Mouse (Mus musculus): ENCODE data around the gene Asb2. TPM values are rescaled to one million over a fixed set of nuclear protein-coding genes. Genes with fewer than 3 reads are reported as not detected.

Gene Asb2
- total RNA-seq, 2 experiments from 2014 or later, result 128 to 151 TPM

DNA sequence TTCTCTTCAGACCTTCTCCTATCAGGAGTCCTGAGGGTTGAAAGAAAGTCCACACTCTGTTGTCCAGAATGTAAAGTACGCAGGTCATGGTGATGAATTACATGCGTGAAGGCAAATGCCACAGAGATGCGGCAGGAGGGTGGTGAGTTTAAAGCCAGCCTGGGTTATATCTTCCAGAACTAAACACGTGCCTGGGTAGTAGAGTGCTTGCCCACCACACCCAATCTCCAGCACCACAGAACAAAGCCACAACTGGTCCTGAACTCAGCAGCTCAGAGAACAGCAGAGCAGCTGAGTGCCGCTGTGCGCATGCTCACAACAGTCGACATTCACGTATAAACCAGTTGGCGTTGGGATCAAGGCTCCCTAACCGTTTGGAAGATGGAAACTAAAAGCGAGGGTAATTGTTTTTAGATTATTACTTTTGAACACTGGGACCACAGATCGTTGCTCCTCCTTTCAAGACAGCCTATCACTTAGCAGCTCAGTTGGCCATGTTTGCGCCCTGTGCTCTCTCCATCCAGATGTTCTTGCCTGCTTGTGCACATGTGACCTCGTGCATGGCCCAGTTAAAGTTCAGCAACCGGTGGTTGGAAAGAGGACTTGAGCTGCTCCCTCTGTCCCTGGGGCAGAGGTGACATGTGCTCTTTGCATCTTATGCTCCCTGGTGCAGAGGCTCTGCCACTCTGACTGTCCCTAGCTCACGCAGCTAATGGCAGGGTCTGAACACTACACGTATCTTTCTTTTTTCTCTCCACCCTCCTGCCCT lies 5.9 kb upstream of the Asb2 start:
- DNase-seq (ENCODE audit: low spot score in 2 of 2), result no peak

DNA sequence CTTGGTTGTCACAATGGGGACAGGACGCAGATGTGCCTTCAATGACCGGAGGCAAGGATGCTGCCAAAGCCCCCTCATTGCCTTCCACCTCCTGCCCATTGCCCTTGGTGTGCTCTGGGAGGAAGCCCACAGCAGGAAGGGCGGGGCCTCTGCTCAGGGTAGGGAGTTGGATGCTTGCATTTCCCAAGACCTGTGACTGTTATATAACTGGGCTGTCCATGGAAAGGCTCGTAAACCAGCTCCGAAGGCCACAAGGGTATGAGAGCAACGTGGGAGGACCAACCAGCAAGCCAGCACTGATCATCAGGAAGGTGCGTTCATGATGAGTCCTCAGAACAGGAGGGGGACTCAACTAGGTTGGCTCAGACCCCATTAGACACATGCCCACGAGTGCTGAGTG lies 5.0 kb upstream of the Asb2 start:
- DNase-seq (ENCODE audit: low spot score in 2 of 2), result no peak

DNA sequence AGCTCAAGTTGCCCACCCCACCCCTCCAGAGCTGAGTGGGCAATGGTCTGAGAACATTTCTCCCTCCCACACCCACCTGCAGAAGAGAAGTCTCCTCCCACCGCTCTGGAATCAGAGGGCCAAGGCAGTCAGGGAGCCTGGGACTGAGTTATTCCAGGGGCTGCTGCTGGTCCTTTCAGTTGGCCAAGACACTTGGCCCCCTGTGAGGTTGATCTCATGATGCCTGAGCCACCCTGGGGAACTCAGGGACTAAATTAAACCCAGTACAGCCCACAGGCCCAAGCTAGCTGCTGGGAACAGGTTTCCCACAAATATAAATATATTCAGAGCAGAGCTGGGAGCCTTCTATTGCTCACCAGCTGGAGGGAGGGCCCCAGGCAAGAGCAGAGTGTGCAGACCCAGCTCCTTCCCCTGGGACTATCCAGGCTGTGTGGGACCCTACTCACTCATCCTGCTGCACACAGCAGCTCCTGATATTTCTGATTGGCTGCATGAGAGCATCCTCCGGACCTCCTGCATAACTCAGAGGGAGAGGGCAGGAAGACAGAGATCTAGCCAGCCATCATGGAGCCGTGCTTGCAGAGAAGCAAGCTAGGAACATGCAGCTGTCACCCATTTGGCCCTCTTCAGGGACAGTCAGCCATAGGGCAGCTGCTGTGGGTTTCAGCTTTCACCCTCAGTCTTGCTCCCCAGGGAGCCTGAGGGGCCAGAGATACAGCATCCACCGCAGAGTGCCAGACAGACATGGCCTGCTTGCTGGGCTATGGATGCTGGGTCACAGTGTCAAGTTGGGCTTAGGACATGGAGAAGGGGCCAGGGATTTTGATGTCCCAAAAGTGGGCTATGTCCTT lies 3.4 kb upstream of the Asb2 start:
- peak in 1 of 2 experiments; percentile 62 for DNase-seq (ENCODE audit: low spot score in 2 of 2)

DNA sequence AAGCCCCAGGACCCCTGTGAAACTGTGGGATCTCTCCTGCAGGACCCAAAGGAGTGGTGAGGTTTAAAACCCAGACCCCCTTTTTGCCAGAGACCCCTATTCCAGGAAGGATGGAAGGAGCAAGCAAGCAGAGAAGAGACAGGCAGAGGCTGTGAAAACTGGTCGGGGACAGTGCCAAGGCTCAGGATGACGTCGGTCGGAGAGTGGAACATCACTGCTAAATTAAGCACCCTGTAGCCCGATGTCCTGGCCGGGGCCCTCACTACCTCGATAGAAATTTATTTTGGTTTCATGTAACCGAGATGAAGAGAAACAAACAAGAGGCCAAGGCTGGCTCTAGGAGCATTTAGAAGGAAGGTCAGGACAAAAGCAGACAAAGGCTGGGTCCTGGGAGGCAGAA lies 2.4 kb upstream of the Asb2 start:
- no peak for DNase-seq (ENCODE audit: low spot score in 2 of 2)

DNA sequence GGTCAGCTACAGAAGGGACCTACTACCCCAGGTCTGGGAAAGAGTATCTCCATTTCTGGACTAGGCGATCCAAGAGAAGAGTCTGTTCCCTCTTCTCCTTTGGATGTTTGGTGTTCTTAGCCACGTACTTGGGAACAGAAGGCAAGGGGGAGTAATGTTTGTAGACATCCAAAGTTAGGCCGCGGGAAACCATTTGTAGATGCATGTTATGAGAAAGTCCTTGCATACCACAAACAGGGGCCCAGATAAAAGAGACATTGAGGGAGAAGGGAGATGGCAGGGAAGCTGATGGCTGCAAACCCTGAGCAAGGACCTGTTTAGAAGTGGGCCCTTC lies 581 bp upstream of the Asb2 start:
- DNase-seq (ENCODE audit: low spot score in 2 of 2), result no peak

DNA sequence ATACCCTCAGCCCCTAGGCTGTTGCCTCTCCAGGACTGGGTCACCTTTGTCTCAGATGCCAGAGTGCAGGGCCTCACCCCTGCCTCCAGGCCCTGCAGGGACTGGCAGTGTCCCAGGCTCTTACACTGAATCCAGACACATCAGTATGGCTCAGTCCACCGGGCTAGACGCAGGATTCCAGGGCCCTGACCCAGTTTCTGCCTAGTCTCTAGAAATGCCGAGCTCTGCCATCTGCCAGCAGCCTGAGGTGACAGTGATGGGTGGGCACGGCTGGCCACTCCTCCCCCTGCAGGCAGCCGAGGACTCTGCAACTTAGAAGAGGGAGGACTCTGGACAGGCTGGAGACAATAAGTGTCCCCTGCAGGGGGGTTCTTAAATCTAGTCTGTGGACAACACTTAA lies 2.3 kb downstream of the Asb2 start:
- DNase-seq (ENCODE audit: low spot score in 2 of 2), result peak; percentile 29 to 62

DNA sequence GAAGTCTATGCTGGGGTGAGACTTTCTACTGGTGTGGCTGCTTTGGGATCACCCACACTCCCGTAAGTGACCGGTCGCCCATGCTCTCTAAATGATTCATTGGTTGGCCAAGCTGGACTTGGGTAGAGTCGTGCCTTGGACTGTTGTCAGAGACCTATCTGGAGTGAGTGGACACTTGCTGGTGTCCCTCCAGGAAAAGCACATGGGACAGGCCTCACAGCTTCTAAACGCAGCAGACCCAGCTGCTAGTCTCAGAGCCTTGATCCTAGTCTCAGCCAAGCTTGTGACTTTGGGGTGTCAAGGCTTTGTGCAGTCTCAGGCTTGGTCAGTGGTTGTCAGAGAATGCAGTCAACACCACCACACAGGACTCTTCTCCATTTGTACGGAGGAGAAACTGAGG lies 3.1 kb downstream of the Asb2 start:
- DNase-seq (ENCODE audit: low spot score in 2 of 2), result no peak

DNA sequence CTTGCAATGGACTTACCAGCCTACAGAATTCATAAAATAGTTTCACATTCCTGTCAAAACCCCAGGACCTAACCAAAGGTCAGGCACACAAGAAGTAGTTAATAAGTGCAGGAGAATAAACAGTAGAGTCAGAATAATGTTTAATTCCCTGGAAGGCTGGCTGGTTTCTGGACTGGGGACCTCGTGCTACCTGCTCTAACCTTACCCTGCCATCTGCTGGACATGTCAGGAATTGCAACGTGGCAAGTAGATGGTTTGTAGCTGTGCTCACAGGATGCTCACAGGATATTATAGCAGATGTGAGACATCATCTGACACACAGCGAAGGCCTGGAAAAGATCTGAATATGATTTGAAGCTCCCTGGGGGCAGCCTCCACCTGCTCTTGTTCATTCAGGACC lies 7.3 kb downstream of the Asb2 start:
- peak; percentile 61 to 75 for DNase-seq (ENCODE audit: low spot score in 2 of 2)

DNA sequence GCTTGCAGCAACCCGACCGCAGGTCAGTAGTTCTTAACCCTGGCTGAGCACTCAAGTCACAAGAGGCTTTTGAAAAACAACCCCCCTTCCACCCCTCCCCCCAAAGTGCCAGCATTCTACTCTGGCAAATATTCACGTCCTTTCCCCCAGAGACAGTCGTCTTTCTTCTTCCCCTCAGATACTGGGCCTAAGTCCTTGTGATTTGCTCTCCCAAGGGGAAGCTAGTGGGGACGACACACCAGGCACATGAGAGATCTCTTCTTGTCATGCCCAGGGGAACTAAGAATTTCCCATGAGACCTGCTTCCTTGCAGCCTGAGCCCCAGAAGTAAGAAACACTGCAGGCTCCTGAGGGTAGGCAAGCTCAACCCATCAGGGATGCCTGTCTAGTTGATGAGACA lies 8.4 kb downstream of the Asb2 start:
- no peak for DNase-seq (ENCODE audit: low spot score in 2 of 2)

DNA sequence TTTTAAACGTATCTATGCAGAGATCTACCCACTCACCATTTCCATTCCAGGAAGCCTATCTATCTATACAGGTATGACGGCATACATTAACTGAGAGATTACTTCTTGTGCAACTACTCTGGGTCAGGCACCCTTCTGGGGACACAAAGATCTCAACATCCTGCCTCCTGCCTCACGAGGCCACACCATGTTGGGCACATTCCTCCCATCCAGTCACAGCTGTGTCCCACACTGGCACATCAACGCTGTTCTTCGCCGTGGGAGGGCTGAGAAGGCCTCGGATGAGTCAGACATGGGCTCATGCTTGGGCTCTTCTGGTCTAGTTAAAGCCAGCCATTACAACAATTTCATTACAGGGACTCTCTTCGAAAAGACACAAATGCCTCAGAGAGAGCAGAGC lies 8.9 kb downstream of the Asb2 start:
- no peak for DNase-seq (ENCODE audit: low spot score in 2 of 2)

DNA sequence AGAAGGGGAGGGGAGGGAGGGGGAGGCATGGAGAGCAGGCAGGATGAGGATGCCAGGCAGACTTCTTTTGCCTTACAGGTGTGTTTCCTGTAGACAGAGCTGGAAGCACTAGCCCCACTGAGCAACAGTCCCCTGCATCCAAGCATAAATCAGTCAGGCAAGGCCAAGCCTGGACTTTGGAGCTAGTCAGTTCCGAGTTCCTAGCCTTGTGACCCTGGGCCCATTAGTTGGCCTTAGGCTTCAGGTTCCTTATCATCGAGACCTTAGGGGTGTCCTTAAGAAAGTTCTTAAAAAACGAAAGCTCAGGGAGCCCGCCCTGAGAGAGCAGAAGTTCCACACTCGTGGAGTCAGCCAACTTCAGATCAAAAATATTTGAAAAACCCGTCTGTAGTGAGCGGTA lies 10.9 kb downstream of the Asb2 start:
- no peak for DNase-seq (ENCODE audit: low spot score in 2 of 2)

DNA sequence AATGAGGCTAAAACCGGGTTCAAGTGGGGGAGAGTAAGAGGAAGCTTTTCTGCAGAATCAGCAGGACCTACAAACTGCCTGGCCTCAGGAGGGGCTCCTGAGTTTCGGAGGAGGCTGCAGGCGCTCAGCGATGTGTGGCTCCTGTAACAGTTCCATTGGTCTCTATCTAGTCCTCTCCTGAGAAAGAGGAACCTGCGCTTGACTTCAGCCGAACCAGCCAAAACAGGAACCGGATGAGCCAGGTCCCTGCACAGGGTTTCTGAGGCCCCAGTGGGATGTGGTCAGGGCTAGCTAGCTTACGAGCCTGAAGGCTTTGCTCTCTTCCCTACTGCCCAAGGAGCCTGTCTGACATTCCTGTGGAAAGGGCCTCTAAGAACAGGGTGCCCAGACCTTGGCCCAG lies 12.3 kb downstream of the Asb2 start:
- no peak for DNase-seq (ENCODE audit: low spot score in 2 of 2)

DNA sequence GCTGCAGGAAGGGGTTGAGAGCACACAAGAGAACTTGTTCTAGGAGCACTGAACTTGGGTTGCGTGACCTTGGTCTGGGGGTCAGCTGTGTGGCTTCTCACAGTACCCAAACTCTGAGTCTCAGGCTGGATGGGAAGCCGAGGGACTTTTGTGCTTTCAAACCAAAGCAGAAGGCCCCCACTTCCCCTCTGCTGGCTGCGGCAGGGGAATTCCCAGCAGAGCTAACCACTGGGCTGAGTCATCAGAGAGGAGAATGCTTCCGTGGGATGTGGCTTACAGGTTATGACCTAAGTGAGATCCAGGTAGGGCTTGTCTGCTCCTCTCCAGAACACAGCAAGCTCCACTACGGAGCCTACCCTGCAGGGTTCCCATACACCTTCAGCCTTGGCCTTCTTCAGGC lies 14.6 kb downstream of the Asb2 start:
- no peak for DNase-seq (ENCODE audit: low spot score in 2 of 2)

DNA sequence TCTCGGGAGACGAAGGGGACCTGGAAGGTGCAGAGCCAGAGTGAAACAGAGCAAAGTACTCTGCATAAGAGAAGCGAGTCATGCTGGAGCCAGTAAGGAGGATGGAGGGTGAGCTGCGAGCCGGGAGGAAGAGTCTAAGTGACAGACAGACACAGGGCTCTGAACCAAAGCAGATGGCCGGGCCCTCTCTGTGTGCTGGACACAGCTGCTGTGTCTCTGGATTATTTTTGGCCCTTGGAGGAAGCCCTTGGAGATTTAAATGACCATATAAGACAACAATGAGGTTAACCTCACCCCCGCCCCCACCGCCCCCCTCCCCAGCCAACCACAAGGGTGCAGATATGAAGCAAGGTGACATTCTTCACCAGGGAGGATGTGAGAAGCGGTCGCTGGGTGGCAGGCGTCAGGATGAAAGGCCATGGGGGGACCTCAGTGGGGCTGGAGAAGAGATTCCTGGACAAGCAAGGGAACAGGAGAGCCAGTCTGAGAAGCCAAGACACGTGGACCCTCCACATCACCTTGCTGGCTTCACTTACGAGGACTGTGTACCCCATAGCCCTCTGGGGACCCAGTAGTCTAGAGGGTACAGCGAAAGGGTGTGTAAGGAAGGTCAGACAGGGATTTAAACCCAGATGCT lies 17.5 kb downstream of the Asb2 start:
- no peak for DNase-seq (ENCODE audit: low spot score in 2 of 2)

DNA sequence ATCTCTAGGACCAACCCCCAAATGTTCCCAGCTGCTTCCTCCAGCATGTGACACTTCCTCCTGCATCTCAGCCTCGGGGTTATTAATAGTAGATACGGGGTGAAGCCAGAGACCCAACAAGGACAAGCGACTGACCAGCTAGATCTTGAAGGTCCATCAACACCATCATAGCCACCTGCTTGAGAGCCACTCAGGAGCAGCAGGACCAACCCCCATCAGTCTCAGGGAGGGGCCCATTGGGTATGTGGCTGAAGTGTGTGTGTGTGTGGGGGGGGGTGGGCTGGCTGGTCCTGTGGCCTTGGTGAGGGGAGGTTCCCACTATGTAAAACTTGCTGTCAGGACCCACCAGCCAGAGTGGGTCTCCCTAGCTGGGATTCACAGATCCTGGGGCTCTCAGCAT lies 19.0 kb downstream of the Asb2 start:
- DNase-seq (ENCODE audit: low spot score in 2 of 2), result no peak

DNA sequence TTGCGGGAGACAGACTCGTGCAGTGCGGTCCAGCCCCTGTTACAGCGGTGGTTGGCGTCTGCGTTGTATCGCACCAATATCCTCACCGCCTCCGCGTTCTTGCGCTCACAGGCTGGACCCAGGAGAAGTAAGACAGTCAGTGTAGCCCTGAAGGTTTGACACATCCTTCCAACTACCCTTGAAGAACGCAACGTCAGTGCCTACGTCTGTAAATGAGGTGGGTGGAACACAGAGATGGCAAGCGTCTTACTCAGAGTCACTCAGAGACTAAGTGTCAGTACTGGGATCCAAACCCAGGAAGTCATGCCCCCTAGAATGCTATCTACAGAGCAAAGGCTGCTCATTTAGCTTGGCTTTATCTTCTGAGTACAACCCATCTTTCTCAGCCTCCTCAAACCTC lies 22.4 kb downstream of the Asb2 start:
- DNase-seq (ENCODE audit: low spot score in 2 of 2), result no peak

DNA sequence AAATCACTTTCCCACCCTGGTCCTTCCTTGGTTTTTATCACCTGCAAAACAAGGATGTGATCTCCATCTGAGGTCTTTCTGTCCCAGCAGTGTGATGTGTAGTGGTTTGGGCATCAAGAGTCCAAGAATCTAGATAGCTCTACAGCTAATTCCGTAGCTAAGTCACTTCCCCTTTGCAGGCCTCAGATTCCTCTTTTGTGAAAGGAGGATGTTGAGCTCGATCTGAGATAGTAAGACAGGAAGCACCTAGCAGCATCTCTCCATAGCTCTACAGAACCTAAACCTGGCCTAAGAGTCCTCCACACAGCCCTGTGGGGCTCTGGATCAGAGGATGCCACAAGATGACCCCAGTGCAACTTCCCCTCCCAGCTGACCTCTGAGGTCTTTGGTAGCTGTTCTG lies 22.9 kb downstream of the Asb2 start:
- no peak for DNase-seq (ENCODE audit: low spot score in 2 of 2)

DNA sequence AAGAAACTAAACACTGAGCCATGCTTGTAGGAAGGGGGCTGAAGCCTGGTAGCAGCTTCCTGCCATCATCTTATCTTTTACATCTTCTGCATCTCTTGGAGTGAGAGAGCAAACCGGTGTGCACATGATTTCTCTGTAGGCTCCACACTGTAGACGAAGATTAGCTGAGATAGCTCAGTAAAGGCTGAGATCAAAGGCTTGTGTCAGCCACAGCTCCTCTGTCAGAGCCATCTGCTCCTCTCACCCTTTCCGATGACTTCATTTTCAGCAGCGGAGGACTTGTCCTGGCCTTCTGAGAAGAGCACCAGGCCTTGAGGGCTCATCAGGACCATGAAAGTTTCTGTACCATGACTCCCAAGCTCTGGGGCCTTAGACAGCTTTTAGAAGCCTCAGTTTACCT lies 24.3 kb downstream of the Asb2 start:
- no peak for DNase-seq (ENCODE audit: low spot score in 2 of 2)

DNA sequence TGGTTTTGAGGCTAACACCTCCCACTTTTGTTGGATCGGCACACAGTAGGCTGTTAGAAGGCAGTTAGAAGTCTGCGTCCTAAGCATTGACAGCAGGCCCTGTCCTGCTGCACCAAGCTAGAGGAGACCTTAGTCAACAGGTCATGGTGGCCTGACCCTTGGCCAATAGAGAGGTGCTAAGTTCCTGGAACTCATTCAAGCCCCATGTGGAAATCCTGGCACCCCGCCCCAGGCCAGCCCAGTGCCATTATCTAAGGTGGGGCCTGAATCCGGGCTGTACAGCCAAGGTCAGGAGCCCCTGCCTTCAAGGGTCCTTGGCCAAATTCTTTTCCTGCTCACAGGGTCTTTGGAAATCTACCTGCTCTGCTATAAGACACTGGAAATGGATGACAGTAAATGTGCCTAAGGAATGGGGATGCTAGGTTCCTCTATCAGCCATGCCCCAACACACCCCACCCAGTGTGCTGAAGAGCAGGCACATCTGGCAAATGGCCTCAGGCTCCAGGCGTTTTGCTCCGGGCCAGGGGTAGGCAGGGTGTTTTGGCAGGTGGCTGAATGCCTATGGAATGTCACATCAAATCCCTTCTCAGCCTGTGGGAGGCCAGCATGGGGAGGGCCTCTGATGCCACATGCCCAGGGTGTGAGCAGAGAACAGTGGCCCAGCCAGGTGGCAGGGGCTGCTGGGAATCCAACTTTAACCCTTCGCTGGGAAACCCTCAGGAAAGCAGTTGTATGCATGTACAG lies 27.2 kb downstream of the Asb2 start:
- DNase-seq (ENCODE audit: low spot score in 2 of 2), result no peak

DNA sequence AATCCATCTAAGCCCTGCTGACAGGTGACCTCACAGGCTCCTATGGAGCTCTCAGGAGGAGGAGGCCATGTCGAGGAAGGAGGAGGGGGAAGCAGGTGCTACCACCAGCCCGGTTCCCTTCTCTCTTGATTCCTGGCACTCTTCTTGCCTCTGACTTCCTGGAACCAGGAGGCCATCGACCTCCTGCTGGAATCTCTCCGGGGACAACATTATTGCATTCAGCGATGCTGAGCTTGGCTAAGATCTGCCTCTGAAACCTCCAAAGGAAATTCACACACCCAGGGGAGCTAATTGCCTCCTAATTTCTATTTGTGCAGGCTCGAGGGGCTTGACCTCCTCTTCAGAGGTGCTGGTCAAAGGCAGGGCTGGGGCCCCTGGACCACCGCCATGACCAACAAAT lies 28.7 kb downstream of the Asb2 start:
- no peak for DNase-seq (ENCODE audit: low spot score in 2 of 2)

DNA sequence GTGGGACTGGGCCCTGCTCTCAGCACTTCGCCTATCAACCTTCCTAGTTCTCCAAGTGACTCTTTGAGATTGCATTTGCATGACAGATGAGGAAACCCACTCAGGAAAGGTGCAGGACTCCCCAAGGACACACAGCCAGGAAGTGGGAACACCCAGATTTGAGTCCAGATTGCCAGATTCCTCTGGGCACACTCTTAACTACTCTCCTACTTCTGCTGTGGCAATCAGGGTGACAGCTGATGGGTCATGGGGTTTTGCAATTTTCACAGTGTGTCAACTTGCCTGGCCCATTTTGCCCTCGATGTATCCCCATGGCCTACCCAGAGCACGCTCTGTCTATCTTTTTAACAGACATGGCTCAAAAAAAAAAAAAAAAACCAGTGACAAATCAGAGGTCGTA lies 29.2 kb downstream of the Asb2 start:
- no peak for DNase-seq (ENCODE audit: low spot score in 2 of 2)
